ENCODE assay signal across 16 mouse cellular contexts in the genomic region with DNA sequence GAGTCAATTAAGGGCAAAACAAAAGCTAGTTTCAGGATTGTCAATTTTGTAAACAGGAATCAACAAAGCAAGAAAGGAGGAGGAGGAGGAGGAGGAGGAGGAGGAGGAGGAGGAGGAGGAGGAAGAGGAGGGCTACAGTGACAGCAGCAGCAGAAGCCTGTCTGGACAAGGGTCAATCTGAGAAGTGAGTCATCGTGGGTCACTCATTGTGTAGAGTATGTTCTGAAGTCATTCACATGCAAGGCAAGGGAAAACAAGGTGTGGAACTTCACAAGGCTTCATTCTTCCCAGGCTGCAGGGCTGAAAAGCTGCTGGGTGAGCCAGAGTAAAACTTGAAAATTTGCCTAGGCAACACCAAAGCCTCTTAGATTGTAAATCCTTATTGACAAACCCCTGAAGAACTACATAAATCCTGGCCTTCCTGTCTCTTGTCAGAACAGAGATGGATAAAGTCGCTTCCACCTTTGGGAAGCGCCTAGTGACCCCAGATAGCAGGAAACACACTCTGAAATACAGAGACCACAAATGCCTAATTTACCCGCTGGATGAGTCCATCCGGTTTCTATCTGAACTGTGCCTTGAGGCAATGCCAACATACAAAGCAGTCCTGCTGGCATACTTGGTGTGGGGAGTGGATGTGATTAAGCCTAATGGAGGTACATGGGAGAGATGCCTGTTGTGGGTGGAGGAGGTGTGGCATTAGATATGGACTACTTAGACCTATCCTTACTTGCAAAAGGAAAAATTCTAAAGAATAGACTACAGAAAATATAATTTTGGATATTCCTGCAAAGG.
DNase-seq lines count a peak whose midpoint lies in the region; ATAC-seq lines count a peak whose summit lies in the region.
"Had no signal": no experiment of that assay in that cellular context is flagged by ENCODE, and none has a peak within 500 bp of the region (broad histone marks: within the 10 kb centered on the region; RNA-seq: fewer than 3 reads in every experiment).

No protein-coding gene starts in this region.

- H3K9ac ChIP-seq in intestine, embryonic 16.5 days (ENCODE audit: low read depth, low read length): no peak overlapping the region
- no peak overlapping the region for H3K9ac ChIP-seq in intestine, embryonic 15.5 days
- H3K9ac ChIP-seq: limb, embryonic 15.5 days; lung, embryonic 15.5 days; midbrain, embryonic 12.5 days had no signal

- peak; percentile 70; the same call in 1 of the 2 replicates for ATAC-seq in intestine, embryonic 16.5 days
- ATAC-seq in intestine, embryonic 15.5 days: no peak

- H3K4me3 ChIP-seq in intestine, embryonic 16.5 days (ENCODE audit: low read length): no peak overlapping the region
- H3K4me3 ChIP-seq in intestine, embryonic 15.5 days (replicated peaks): no peak overlapping the region
- H3K4me3 ChIP-seq: left cerebral cortex, adult 2 months; limb, embryonic 15.5 days; lung, embryonic 15.5 days; midbrain, embryonic 12.5 days had no signal

- peak; percentile 10 for DNase-seq in cerebellum, adult 9-11 months
- DNase-seq in cerebellum, adult 11-12 months: no peak
- DNase-seq in urinary bladder, postnatal 14 days (ENCODE audit: low spot score): peak; percentile 40
- DNase-seq in urinary bladder, adult 2 months (ENCODE audit: low spot score): no peak
- no peak for DNase-seq in thymus, postnatal 0 days (ENCODE audit: low spot score)
- no peak for DNase-seq in spleen, postnatal 36 days (ENCODE audit: low spot score in 2 of 2)
- DNase-seq: adrenal gland, postnatal 25 days; kidney, postnatal 36 days; right cerebral cortex, postnatal 14 days had no signal

- no peaks in the 10 kb centered on the region for H3K36me3 ChIP-seq in intestine, embryonic 16.5 days (ENCODE audit: control insufficient read depth, insufficient read depth, low read length)
- no peaks in the 10 kb centered on the region for H3K36me3 ChIP-seq in intestine, embryonic 15.5 days
- H3K36me3 ChIP-seq: limb, embryonic 15.5 days; lung, embryonic 15.5 days; midbrain, embryonic 12.5 days had no signal

- H3K27me3 ChIP-seq in intestine, embryonic 16.5 days (replicated peaks; ENCODE audit: control insufficient read depth, insufficient read depth, low read length): no peaks in the 10 kb centered on the region
- H3K27me3 ChIP-seq in intestine, embryonic 15.5 days (replicated peaks): no peaks in the 10 kb centered on the region
- H3K27me3 ChIP-seq: limb, embryonic 15.5 days; lung, embryonic 15.5 days; midbrain, embryonic 12.5 days had no signal

- no peak overlapping the region for H3K4me2 ChIP-seq in intestine, embryonic 16.5 days (ENCODE audit: low read depth, low read length)
- H3K4me2 ChIP-seq in intestine, embryonic 15.5 days (replicated peaks): no peak overlapping the region
- H3K4me2 ChIP-seq: heart, embryonic 11.5 days; limb, embryonic 15.5 days; lung, embryonic 15.5 days; midbrain, embryonic 12.5 days had no signal

- WGBS in intestine, embryonic 16.5 days: 62% methylated on average over 5 of the region's 5 CpGs
- WGBS in intestine, embryonic 15.5 days: 71% methylated on average over 5 of the region's 5 CpGs

- 0 out of 2 replicates have a peak, but pooled peaks cover 2% of the 10 kb centered on the region for H3K9me3 ChIP-seq in intestine, embryonic 16.5 days (ENCODE audit: control insufficient read depth, low read length)
- H3K9me3 ChIP-seq in intestine, embryonic 15.5 days: no peaks in the 10 kb centered on the region
- H3K9me3 ChIP-seq: limb, embryonic 15.5 days; lung, embryonic 15.5 days had no signal

- no peaks in the 10 kb centered on the region for H3K4me1 ChIP-seq in intestine, embryonic 16.5 days (ENCODE audit: control insufficient read depth, insufficient read depth, low read length)
- H3K4me1 ChIP-seq in intestine, embryonic 15.5 days (replicated peaks): no peaks in the 10 kb centered on the region
- H3K4me1 ChIP-seq: limb, embryonic 15.5 days; lung, embryonic 15.5 days had no signal

- H3K27ac ChIP-seq in intestine, embryonic 16.5 days (ENCODE audit: low read length): no peak overlapping the region
- H3K27ac ChIP-seq in intestine, embryonic 15.5 days: no peak overlapping the region
- H3K27ac ChIP-seq: left cerebral cortex, adult 2 months; limb, embryonic 15.5 days; lung, embryonic 15.5 days; midbrain, embryonic 12.5 days had no signal

Comparison
In these comparisons a context has a peak if more than half of its experiments do, and no peak if none do; other contexts are left out.
1. DNase-seq: peak in cerebellum, adult 9-11 months (single experiment) and urinary bladder, postnatal 14 days (single experiment); none in cerebellum, adult 11-12 months (single experiment), urinary bladder, adult 2 months (single experiment), thymus, postnatal 0 days (single experiment) and spleen, postnatal 36 days (0 of 2).